Mouse (Mus musculus) liver, adult 2 months (tissue): ENCODE results near the gene Slc16a14. TPM values are rescaled to one million over a fixed set of nuclear protein-coding genes. Genes with fewer than 3 reads are reported as not detected.

Experiments used
- DNase-seq: peaks from one replicate; pipeline ENCODE4 v3.0.0-alpha.2; 2011; ENCODE audit warnings: low read depth, low spot score; ENCODE audit errors: extremely low read depth
- H3K27ac ChIP-seq: fragments of 200-500 bp; replicated peaks from 2 replicates; pipeline ENCODE4 v1.5.1; 2012; ENCODE audit warnings: low read depth, mild to moderate bottlenecking, control low read depth, inconsistent platforms, low read length; ENCODE audit not compliant: insufficient read depth
- H3K27me3 ChIP-seq: fragments of 200-500 bp; 2 replicates; pipeline ENCODE4 v1.6.1; 2012; ENCODE audit warnings: mild to moderate bottlenecking, moderate library complexity, low read length, inconsistent platforms; ENCODE audit not compliant: control insufficient read depth, insufficient read depth
- H3K36me3 ChIP-seq: fragments of 200-500 bp; 2 replicates; pipeline ENCODE4 v1.6.1; 2012; ENCODE audit warnings: low read length, inconsistent platforms; ENCODE audit not compliant: control insufficient read depth, insufficient read depth
- H3K4me1 ChIP-seq: fragments of 200-500 bp; 2 replicates; pipeline ENCODE4 v1.6.1; 2011; ENCODE audit warnings: low read length; ENCODE audit not compliant: control insufficient read depth, insufficient read depth
- H3K4me3 ChIP-seq: fragments of 200-500 bp; 2 replicates; pipeline ENCODE4 v1.5.1; 2011; ENCODE audit warnings: low read depth, mild to moderate bottlenecking, control low read depth, low read length, moderate library complexity; ENCODE audit not compliant: insufficient read depth
- H3K79me2 ChIP-seq: fragments of 200-500 bp; 2 replicates; pipeline ENCODE4 v1.6.1; 2012; ENCODE audit warnings: inconsistent platforms, mild to moderate bottlenecking, low read length, moderate library complexity; ENCODE audit not compliant: control insufficient read depth, insufficient read depth
- H3K9ac ChIP-seq: fragments of 200-500 bp; 2 replicates; pipeline ENCODE4 v1.6.1; 2012; ENCODE audit warnings: low read depth, mild to moderate bottlenecking, control low read depth, inconsistent platforms, low read length
- CTCF ChIP-seq: fragments of 200-500 bp; IDR thresholded peaks from 2 replicates; pipeline ENCODE4 v1.5.1; 2011; ENCODE audit warnings: low read depth, low read length, control low read depth
- POLR2A ChIP-seq: fragments of 200-500 bp; IDR thresholded peaks from 2 replicates; pipeline ENCODE4 v1.6.1; 2011; ENCODE audit warnings: low read length, control low read depth; ENCODE audit not compliant: insufficient read depth; ENCODE audit errors: extremely low read depth
- WGBS: fragments of 180-500 bp; shearing (Covaris S2); methylation state at CpG from one replicate; pipeline ENCODE4 v1.1.7; 2018; 5-methylcytosine and 5-hydroxymethylcytosine counted together
- polyA plus RNA-seq: library from polyadenylated mRNA; depleted of rRNA; stranded (reverse); fragments of >200 nt; gene quantifications from 2 replicates; pipeline ENCODE4 v1.2.3, GENCODE M21; 2012
- total RNA-seq: library from RNA; depleted of rRNA; stranded (reverse); fragments of >200 nt; gene quantifications from 2 replicates; pipeline ENCODE4 v1.2.3, GENCODE M21; 2014

Gene Slc16a14
- total and polyA plus RNA-seq, 2 experiments: not detected

DNA sequence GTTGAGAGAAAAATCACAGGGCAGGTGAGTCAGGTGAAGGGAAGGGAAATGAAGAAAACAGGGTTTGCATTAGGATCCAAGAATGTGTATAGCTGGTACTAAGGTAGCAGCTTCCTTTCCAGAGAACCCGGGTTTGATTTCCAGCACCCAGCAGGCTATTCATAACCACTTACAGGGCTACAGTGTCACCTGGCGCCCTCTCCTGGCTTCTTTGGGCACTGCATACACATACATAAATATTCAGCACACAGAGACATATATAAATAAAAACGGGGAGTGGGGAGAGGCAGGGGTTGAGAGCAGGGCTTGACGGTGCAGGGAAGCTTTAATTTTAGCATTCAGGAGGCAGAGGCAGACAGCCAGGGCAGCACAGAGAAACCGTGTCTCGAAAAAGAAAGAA, 49.0 kb downstream of the Slc16a14 start:
- TF ChIP-seq POLR2A (no peak), CTCF (peak; percentile 44; the same call in 1 of the 2 replicates)
- DNase-seq: no peak

DNA sequence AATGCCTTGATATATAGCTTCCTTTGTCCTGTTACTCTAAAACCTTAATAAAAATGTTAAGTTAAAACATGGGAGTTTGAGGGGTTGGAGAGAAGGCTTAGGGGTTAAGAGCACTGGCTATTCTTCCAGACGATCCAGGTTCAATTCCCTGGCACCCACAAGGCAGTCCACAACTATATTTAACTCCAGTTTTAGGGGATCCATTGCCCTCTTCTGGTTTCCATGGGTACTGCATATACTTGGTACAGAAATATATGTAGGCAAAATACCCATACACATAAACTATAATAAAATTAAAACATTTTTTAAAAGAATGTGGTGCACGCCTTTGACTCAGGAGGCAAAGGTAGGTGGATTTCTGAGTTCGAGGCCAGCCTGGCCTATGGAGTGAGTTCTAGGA, 49.8 kb downstream of the Slc16a14 start:
- peak; percentile 32 for DNase-seq
- Histone ChIP-seq H3K4me3 (no peak overlapping the region), H3K36me3 (no peaks in the 10 kb centered on the region), H3K9ac (no peak overlapping the region), H3K79me2 (no peaks in the 10 kb centered on the region), H3K4me1 (no peaks in the 10 kb centered on the region), H3K27me3 (no peaks in the 10 kb centered on the region), H3K27ac (no peak overlapping the region)
- TF ChIP-seq POLR2A (no peak), CTCF (peak; percentile 45)
- 76% methylated on average over 3 of the region's 3 CpGs for WGBS

More for the DNA sequence above, 49.0 kb downstream of the Slc16a14 start:
- WGBS: 93% methylated on average over 6 of the region's 6 CpGs
- Histone ChIP-seq H3K79me2 (no peaks in the 10 kb centered on the region), H3K27me3 (no peaks in the 10 kb centered on the region), H3K4me3 (no peak overlapping the region), H3K4me1 (no peaks in the 10 kb centered on the region), H3K27ac (no peak overlapping the region), H3K36me3 (no peaks in the 10 kb centered on the region), H3K9ac (no peak overlapping the region)

DNA sequence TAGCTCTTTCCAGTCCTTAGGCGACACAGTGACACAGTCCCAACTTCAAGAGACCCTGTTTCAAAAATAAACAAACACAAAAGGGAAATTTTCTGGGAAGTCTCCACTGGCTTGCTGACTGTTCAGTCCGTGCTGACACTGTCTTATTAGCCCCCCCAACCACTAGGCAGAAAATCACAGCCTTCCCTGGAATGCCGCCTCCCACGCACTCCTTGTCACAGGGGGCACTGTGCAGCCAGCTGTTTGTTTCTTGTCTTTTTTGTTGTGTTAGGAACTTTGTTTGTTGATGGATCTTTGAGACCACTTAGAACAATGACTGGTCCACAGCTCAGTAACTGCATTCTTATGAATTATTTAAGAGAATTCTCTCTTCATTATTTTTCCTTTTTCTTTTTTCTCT, 51.0 kb downstream of the Slc16a14 start:
- TF ChIP-seq POLR2A: no peak
- TF ChIP-seq CTCF: no peak
- H3K9ac ChIP-seq: no peak overlapping the region
- no peaks in the 10 kb centered on the region for H3K27me3 ChIP-seq
- no peak for DNase-seq
- WGBS: 89% methylated on average over 4 of the region's 4 CpGs
- no peak overlapping the region for H3K27ac ChIP-seq
- no peaks in the 10 kb centered on the region for H3K36me3 ChIP-seq
- H3K4me1 ChIP-seq: peaks cover 1% of the 10 kb centered on the region; the same call in 1 of the 2 replicates
- no peak overlapping the region for H3K4me3 ChIP-seq
- H3K79me2 ChIP-seq: no peaks in the 10 kb centered on the region

DNA sequence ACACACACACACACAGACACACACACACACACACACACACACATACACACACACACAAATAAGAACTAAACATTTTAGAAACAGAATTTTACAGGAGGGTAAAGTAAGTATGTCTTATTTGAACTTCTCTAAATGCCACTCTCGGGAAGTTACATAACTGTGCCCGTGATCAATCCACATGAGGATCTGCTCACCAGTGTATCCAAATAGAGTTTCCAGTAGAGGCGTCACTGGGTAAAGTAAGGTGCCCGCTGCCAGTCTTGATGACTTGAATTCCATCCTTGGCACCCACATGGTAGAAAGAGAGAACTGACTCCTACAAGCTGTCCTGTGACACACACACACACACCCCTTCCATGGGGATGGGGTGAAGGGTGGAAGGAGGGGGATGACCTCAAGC, 52.0 kb downstream of the Slc16a14 start:
- H3K9ac ChIP-seq: no peak overlapping the region
- H3K36me3 ChIP-seq: no peaks in the 10 kb centered on the region
- no peaks in the 10 kb centered on the region for H3K27me3 ChIP-seq
- H3K27ac ChIP-seq: no peak overlapping the region
- TF ChIP-seq POLR2A (no peak), CTCF (no peak)
- H3K79me2 ChIP-seq: no peaks in the 10 kb centered on the region
- peaks cover 3% of the 10 kb centered on the region; the same call in 1 of the 2 replicates for H3K4me1 ChIP-seq
- no peak overlapping the region for H3K4me3 ChIP-seq
- 48% methylated on average over 4 of the region's 4 CpGs for WGBS
- peak; percentile 43 for DNase-seq

DNA sequence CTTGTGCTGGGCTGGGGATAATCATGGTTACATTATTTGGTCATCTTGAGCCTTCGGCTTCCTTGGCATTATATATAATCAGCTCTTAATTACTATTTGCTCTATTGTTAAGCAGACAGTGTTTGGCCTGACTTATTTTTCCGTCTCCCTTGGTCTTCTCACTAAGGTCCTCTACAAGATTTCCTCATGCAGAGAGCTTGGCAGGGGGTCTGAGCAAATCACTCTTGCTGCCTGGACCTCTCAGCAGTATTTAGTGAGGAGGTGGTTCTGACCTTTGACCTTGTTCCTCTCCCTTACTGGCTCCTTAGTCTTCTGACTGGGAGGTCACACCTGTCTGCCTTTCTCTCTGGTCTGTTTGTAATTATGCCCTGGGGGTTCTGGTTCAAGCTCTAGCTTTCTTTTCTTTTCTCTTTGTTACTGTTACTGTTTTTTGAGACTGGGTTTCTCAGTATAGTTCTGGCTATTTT, 52.8 kb downstream of the Slc16a14 start:
- Histone ChIP-seq H3K36me3 (no peaks in the 10 kb centered on the region), H3K27ac (no peak overlapping the region), H3K4me3 (no peak overlapping the region), H3K4me1 (peaks cover 3% of the 10 kb centered on the region; the same call in 1 of the 2 replicates), H3K27me3 (no peaks in the 10 kb centered on the region), H3K9ac (no peak overlapping the region), H3K79me2 (no peaks in the 10 kb centered on the region)
- no peak for DNase-seq
- WGBS: 89% methylated on average over 2 of the region's 2 CpGs
- TF ChIP-seq POLR2A (no peak), CTCF (no peak)

DNA sequence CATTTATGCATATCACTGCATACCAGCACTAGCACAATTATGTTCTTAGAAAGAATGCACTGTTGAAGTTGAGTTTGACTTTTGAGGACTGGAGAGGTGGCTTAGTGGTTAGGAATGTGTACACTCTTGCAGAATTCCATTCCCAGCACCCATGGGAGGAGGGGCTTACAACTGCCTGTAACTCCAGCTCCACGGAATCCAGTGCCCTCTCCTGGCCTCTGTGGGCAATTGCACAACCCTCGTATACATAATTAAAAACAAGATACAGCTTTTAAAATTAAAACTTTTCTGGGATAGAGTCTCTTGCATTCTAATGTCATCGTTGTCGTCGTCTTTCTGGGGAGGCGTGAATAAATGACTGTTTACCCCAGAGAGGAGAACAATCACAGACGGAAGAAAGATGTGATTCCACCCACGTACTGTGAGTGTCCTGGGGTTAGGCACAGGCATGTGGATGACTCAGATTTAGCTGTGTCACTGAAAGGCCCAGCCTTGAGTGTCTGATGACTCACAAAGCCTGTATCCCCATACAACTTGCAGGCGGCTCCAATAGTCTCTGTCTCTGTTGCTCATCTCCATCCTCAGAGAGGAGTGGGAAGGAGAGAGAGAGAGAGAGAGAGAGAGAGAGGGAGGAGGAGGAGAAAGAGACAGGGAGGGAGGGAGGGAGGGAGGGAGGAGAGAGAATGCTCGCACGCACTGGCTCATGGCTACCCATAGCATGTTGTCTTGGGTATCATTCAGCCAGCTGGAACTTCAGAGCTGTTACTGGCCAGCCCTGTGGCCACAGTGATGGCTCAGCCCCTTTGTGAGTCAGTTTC, 53.5 kb downstream of the Slc16a14 start:
- 83% methylated on average over 11 of the region's 11 CpGs for WGBS
- H3K36me3 ChIP-seq: no peaks in the 10 kb centered on the region
- peak; percentile 40 for DNase-seq
- no peaks in the 10 kb centered on the region for H3K79me2 ChIP-seq
- peaks cover 3% of the 10 kb centered on the region; the same call in 1 of the 2 replicates for H3K4me1 ChIP-seq
- no peak overlapping the region for H3K9ac ChIP-seq
- H3K4me3 ChIP-seq: no peak overlapping the region
- no peak for TF ChIP-seq POLR2A
- TF ChIP-seq CTCF: peak; percentile 84
- H3K27ac ChIP-seq: no peak overlapping the region
- no peaks in the 10 kb centered on the region for H3K27me3 ChIP-seq
